Mouse (Mus musculus) brown adipose tissue, adult 24 weeks (tissue): ENCODE results near the gene Gse1. TPM values are rescaled to one million over a fixed set of nuclear protein-coding genes. Genes with fewer than 3 reads are reported as not detected.

Experiments used
- H3K27ac ChIP-seq: fragments of 200-500 bp; replicated peaks from 2 replicates; pipeline ENCODE4 v1.5.1; 2012; ENCODE audit warnings: low read depth, mild to moderate bottlenecking, low read length
- H3K4me1 ChIP-seq: fragments of 200-500 bp; 2 replicates; pipeline ENCODE4 v1.6.1; 2012; ENCODE audit warnings: low read length, mixed read lengths; ENCODE audit not compliant: control insufficient read depth, insufficient read depth, insufficient read length
- H3K4me3 ChIP-seq: fragments of 200-500 bp; 2 replicates; pipeline ENCODE4 v1.5.1; 2012; ENCODE audit warnings: low read depth, mild to moderate bottlenecking, low read length, moderate library complexity; ENCODE audit not compliant: insufficient read depth
- polyA plus RNA-seq: library from polyadenylated mRNA; stranded (reverse); fragments of >200 nt; gene quantifications from 2 replicates; pipeline ENCODE4 v1.2.4, GENCODE M21; 2012; ENCODE audit not compliant: missing spikeins, insufficient read depth, insufficient read length

The Gse1 gene
- polyA plus RNA-seq, 1 experiment, result 9.9 TPM

GRCm38 (mm10) chr8:120575801-120576200 lies 347.5 kb downstream of the Gse1 start:
- no peak overlapping the region for H3K4me3 ChIP-seq
- H3K4me1 ChIP-seq, result no peaks in the 10 kb centered on the region; the same call in 1 of the 2 replicates
- H3K27ac ChIP-seq, result no peak overlapping the region

- Histone ChIP-seq H3K4me3 (no peak overlapping the region), H3K27ac (no peak overlapping the region), H3K4me1 (no peaks in the 10 kb centered on the region; the same call in 1 of the 2 replicates)
These were observed 349.6 kb downstream of the Gse1 start for GRCm38 (mm10) chr8:120577821-120578220.

- Histone ChIP-seq H3K4me3 (no peak overlapping the region), H3K4me1 (no peaks in the 10 kb centered on the region; the same call in 1 of the 2 replicates), H3K27ac (no peak overlapping the region)
These were observed 352.2 kb downstream of the Gse1 start for GRCm38 (mm10) chr8:120580336-120581000.

- no peak overlapping the region for H3K4me3 ChIP-seq
- H3K4me1 ChIP-seq, result no peaks in the 10 kb centered on the region; the same call in 1 of the 2 replicates
- no peak overlapping the region for H3K27ac ChIP-seq
These were observed 353.1 kb downstream of the Gse1 start for GRCm38 (mm10) chr8:120581329-120581728.

GRCm38 (mm10) chr8:120581811-120582210 lies 353.6 kb downstream of the Gse1 start:
- Histone ChIP-seq H3K4me1 (no peaks in the 10 kb centered on the region; the same call in 1 of the 2 replicates), H3K27ac (no peak overlapping the region), H3K4me3 (no peak overlapping the region)

- Histone ChIP-seq H3K4me3 (no peak overlapping the region), H3K27ac (no peak overlapping the region), H3K4me1 (no peaks in the 10 kb centered on the region; the same call in 1 of the 2 replicates)
These were observed 357.3 kb downstream of the Gse1 start for GRCm38 (mm10) chr8:120585521-120585920.

GRCm38 (mm10) chr8:120588908-120589771 lies 360.9 kb downstream of the Gse1 start, which contains the start of gene Gins2:
TSS of gene Gins2 (minus strand) at chr8:120589304.
- H3K4me3 ChIP-seq, result peak within 1 kb of the TSS; percentile 59
- H3K4me1 ChIP-seq, result no peaks in the 10 kb centered on the region
- H3K27ac ChIP-seq, result no peak within 1 kb of the TSS

- no peaks in the 10 kb centered on the region for H3K4me1 ChIP-seq
- no peak overlapping the region for H3K27ac ChIP-seq
- peak overlapping the region; percentile 59; the same call in 1 of the 2 replicates for H3K4me3 ChIP-seq
These were observed 361.7 kb downstream of the Gse1 start for GRCm38 (mm10) chr8:120589921-120590320.

GRCm38 (mm10) chr8:120591587-120592292 lies 363.5 kb downstream of the Gse1 start:
- Histone ChIP-seq H3K4me3 (no peak overlapping the region), H3K4me1 (no peaks in the 10 kb centered on the region), H3K27ac (no peak overlapping the region)

GRCm38 (mm10) chr8:120594571-120594970 lies 366.3 kb downstream of the Gse1 start:
- no peaks in the 10 kb centered on the region for H3K4me1 ChIP-seq
- H3K27ac ChIP-seq, result no peak overlapping the region
- H3K4me3 ChIP-seq, result no peak overlapping the region

- Histone ChIP-seq H3K4me1 (no peaks in the 10 kb centered on the region), H3K27ac (no peak overlapping the region), H3K4me3 (no peak overlapping the region)
These were observed 367.7 kb downstream of the Gse1 start for GRCm38 (mm10) chr8:120595963-120596362.

- H3K27ac ChIP-seq, result no peak overlapping the region
- no peak overlapping the region for H3K4me3 ChIP-seq
- no peaks in the 10 kb centered on the region for H3K4me1 ChIP-seq
These were observed 370.3 kb downstream of the Gse1 start for GRCm38 (mm10) chr8:120598579-120598978.

- H3K4me1 ChIP-seq, result no peaks in the 10 kb centered on the region
- no peak overlapping the region for H3K4me3 ChIP-seq
- no peak overlapping the region for H3K27ac ChIP-seq
These were observed 371.2 kb downstream of the Gse1 start for GRCm38 (mm10) chr8:120599504-120599903.

- Histone ChIP-seq H3K27ac (no peak overlapping the region), H3K4me3 (no peak overlapping the region), H3K4me1 (no peaks in the 10 kb centered on the region)
These were observed 374.4 kb downstream of the Gse1 start for GRCm38 (mm10) chr8:120602672-120603071.

GRCm38 (mm10) chr8:120607460-120607859 lies 379.2 kb downstream of the Gse1 start:
- H3K27ac ChIP-seq, result no peak overlapping the region
- no peaks in the 10 kb centered on the region; the same call in 1 of the 2 replicates for H3K4me1 ChIP-seq
- H3K4me3 ChIP-seq, result no peak overlapping the region
